Mouse (Mus musculus): ENCODE measurements around the gene Ddn.

Ddn gene

DNA sequence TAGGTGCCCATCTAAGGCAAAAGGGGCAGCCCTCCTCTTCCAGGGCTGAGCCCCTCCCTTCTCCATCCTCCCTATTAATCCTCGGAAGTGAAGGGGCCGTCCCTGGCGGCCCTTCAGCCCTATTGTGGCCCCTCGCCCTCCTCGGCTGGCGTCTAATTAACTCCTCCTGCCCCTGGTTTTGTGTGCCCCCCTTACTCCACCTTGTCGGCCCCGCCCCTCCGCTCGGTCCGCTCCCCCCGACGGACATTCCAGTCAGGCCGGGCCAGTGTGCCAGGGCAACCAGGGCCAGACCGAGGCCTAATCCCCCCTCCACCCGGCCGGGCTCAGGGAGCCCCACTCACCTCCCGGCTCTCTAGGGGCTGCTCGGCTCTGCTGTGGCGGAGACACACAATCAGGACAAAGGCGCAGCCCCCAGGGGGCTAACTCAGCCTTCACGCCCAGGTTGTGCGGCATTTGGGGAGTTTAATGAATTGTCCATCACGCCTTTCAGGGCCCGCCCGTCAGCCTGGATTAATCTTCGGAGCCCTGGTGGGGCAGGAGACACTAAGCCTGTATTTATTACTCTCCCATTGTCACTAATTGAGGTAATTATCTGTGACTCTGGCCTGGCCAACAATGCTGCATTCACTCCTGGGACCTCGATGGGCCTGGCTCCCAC lies 11.3 kb downstream of the Ddn start:
- no peak for DNase-seq (ENCODE audit: low spot score in 2 of 2)

DNA sequence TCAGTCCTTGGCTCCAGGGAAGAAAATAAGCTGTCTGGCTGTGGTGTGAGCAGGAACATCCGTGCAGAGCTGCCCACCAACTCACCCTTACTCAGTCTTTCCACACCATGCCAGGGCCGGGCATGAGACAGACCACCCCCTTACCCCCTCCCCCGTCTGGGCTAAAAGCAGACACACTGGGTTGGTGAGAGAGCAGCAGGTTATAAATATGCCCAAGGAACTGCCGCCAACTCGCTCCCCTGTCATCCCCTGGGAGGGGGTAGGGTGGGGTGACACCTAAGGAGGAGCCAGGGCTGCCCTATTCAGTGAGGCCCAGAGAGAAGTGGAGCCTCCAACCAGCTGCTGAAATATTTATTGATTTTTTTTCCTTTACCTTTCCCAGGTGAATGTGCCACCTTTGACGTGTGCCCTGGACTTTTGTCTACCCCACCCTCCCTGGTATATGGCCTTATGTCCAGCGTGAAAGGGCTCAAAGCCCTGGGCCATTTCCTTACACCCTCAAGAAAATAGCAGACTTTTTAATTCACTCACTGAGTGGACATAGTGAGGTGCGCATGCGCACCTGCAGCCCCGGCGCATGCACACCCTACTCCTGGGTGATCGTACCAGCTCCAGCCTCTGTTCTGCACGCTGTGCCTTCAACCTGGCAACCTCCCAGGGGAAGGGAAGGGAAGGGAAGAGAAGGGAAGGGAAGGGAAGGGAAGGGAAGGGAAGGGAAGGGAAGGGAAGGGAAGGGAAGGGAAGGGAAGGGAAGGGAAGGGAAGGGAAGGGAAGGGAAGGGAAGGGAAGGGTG lies 12.3 kb downstream of the Ddn start:
- DNase-seq (ENCODE audit: low spot score in 2 of 2): no peak

DNA sequence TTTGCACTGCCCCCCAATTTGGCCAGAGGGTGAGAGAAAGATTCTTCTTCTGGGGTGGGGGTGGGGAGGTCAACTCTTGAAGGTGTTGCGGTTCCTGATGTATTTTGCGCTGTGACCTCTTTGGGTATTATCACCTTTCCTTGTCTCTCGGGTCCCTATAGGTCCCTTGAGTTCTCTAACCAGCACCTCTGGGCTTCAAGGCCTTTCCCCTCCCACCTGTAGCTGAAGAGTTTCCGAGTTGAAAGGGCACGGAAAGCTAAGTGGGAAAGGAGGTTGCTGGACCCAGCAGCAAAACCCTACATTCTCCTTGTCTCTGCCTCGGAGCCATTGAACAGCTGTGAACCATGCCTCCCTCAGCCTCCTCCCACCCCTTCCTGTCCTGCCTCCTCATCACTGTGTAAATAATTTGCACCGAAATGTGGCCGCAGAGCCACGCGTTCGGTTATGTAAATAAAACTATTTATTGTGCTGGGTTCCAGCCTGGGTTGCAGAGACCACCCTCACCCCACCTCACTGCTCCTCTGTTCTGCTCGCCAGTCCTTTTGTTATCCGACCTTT lies 16.1 kb downstream of the Ddn start:
- DNase-seq (ENCODE audit: low spot score in 2 of 2): no peak

DNA sequence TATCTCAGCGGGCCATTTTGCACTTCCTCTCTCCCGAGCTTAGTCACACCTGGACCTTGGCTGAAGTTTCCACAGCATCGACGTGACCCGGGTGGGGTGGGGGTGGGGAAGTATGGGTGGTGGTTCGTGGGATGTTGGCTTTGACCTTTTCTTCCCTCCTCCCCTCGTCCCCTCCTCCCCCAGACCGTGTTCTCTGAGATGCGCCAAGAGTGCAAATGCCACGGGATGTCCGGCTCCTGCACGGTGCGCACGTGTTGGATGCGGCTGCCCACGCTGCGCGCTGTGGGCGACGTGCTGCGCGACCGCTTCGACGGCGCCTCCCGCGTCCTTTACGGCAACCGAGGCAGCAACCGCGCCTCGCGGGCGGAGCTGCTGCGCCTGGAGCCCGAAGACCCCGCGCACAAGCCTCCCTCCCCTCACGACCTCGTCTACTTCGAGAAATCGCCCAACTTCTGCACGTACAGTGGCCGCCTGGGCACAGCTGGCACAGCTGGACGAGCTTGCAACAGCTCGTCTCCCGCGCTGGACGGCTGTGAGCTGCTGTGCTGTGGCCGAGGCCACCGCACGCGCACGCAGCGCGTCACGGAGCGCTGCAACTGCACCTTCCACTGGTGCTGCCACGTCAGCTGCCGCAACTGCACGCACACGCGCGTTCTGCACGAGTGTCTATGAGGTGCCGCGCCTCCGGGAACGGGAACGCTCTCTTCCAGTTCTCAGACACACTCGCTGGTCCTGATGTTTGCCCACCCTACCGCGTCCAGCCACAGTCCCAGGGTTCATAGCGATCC lies 16.9 kb downstream of the Ddn start:
- DNase-seq (ENCODE audit: low spot score in 2 of 2): no peak

DNA sequence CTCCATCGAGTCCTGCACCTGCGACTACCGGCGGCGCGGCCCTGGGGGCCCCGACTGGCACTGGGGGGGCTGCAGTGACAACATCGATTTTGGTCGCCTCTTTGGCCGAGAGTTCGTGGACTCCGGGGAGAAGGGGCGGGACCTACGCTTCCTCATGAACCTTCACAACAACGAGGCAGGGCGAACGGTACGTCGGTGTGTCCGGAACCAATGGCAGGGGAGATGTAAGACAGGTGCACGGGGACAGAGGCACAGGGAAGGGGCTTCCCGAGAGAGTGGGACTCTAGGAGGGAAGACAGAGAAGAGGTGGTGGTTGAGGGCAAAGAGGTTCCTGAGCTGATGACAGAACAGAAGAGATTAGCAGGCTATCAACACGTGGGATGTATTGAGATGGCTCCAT lies 17.5 kb downstream of the Ddn start:
- DNase-seq (ENCODE audit: low spot score in 2 of 2): no peak

DNA sequence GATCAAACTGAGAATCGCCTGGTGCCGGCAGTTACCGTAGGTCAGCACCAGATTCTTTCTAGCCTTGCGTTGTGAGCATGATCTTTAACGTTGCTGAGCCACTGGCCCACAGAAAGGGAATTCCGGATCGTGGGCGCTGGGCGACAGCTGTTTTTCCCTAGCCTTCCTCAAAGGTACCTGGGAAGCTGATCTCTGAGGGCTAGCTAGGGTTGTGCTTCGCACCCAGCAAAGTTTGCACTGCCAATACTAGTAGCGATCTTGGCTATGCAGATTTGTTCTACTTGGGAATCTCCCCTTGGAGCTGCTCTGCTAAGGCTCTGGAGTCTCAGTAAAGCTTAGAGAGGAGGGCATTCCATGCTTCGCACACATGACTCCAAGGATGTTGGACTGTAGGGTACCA lies 18.1 kb downstream of the Ddn start:
- DNase-seq (ENCODE audit: low spot score in 2 of 2): no peak

DNA sequence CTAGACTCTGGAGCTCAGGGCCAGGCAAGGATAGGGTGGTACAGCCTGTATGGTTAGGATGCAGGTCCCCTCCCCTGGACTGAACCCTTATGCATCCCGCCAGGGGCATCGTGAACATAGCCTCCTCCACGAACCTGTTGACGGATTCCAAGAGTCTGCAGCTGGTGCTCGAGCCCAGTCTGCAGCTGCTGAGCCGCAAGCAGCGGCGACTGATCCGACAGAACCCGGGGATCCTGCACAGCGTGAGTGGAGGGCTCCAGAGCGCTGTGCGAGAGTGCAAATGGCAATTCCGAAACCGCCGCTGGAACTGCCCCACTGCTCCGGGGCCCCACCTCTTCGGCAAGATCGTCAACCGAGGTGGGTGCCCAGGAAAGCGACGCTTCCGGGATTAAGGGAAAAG lies 18.5 kb downstream of the Ddn start:
- no peak for DNase-seq (ENCODE audit: low spot score in 2 of 2)

DNA sequence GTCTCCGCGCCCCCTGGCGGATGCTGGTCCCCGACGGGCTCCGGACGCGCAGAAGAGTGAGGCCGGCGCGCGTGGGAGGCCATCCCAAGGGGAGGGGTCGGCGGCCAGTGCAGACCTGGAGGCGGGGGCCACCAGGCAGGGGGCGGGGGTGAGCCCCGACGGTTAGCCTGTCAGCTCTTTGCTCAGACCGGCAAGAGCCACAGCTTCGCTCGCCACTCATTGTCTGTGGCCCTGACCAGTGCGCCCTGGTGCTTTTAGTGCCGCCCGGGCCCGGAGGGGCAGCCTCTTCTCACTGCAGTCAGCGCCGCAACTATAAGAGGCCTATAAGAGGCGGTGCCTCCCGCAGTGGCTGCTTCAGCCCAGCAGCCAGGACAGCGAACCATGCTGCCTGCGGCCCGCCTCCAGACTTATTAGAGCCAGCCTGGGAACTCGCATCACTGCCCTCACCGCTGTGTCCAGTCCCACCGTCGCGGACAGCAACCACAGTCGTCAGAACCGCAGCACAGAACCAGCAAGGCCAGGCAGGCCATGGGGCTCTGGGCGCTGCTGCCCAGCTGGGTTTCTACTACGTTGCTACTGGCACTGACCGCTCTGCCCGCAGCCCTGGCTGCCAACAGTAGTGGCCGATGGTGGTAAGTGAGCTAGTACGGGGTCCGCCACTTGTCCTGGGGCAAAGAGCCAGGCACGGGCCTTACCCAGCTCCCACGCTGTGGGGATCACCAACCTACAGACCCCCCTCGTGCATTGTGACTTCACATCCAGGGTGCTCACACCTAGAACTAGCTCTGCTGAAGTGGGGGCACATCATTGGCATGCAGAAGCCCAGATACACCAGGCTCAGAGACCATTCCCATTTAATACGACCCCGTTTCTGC lies 19.4 kb downstream of the Ddn start, which contains the start of gene Wnt1:
Wnt1 (plus strand) TSS at position 197 of the 875 bp plus-strand sequence.
- DNase-seq (ENCODE audit: low spot score in 2 of 2): peak; percentile 32 to 47

DNA sequence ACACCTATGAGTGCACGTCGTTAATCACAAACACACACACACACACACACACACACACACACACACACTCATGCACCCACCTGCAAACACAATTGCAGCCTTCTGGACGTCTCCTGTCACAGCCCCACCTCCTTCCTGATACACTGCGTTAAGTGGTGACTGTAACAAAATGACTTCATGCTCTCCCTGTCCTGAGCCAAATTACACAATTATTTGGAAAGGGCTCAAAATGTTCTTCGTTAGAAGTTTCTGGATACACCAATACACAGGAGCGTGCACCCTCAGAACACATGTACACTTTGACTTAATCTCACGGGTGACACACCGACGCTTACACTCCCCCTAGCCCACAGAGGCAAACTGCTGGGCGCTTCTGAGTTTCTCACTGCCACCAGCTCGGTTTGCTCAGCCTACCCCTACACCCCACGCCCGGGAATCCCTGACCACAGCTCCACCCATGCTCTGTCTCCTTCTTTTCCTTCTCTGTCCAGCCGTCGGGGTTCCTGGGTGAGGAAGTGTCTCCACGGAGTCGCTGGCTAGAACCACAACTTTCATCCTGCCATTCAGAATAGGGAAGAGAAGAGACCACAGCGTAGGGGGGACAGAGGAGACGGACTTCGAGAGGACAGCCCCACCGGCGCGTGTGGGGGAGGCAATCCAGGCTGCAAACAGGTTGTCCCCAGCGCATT lies 20.2 kb downstream of the Ddn start:
- no peak for DNase-seq (ENCODE audit: low spot score in 2 of 2)

DNA sequence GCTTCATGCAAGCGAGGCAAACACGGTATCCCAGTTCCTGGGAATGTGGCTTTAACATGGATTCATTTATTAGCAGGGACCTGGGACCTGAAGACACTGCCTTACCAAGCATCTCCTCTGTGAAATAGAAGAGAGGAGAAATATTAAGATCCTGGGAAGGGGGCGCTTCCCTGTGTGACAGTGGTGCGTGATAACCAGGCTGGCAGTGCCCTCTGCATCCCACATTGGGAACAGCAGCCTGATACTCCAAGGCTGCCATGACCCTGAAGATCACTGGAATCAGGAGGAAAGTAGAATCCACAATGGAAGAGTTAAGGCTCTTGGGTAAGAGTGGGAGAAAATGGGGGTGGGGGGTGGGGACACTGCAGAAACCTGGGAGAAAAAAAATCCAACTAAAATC lies 21.4 kb downstream of the Ddn start:
- DNase-seq (ENCODE audit: low spot score in 2 of 2): no peak

DNA sequence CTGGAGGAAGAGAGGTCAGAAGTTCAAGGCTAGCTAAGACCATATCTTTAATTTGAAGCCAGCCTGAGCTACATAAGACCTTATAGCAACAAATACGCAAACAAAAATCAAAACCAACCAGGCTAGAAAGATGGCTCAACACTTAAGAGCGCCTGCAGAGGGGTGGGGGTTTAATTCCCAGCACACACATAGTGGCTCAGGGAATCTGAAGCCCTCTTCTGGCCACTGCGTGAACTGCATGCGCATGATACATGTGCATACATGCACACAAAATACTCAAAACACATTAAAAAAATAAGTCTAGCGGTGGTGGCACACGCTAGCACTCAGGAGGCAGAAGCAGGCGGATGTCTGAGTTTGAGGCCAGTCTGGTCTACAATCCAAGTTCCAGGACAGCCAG lies 23.5 kb downstream of the Ddn start:
- no peak for DNase-seq (ENCODE audit: low spot score in 2 of 2)

DNA sequence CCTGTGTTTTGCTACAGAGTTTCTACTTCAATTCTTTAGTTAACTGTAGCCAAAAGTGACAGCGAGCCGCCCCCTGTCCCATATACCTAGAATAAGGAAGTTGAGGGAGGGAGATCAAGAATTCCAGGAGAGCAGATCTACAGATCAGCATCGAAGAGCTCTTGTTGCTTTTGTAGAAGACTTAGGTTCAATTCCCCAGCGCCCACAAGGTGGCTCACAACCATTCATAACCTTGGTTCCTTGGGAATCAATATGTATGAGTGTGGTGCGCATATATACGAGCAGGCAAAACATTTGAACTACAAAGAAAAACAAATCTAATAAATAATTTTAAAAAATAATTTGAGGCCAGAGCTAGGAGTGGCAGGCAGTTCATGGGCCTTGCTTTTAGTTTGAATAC lies 28.1 kb downstream of the Ddn start:
- no peak for DNase-seq (ENCODE audit: low spot score in 2 of 2)

DNA sequence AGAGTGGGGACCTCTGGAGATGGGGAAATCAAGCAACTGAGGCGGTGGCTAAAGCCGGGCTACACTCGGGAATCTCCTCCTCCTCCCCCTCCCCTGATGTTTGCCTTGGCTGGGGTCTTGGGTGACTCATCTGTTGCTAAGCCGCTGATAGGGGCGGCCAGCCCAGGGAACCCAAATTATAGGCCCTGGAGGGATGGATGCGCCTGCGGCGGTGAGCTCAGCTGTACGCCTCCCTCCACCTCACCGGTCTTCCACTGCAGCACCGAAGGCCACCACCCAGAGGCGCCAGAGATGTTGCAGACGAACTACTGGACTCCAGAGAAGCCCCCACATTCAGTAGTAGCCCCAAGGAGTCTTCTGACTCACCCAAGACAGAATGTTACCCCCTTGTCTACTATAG lies 28.7 kb downstream of the Ddn start:
- no peak for DNase-seq (ENCODE audit: low spot score in 2 of 2)

DNA sequence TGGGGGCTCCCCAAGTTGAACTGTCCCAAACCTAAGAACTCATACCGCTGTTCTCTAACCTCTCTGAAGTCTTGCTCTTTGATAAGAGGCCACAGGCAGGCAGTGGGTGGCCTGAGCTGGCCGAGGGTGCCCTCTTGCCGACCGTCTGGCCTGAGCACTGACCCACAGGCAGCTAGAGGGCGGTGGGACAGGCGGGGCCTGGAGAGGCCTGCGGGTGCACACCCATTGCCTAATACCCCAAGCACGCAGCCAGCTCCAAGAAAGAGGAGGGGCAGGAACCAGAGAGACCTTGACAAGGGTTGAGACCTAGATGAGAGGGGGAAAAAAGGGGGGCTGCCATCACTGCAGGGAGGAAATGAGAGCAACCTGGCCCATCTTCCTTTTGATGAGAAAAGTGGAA lies 29.2 kb downstream of the Ddn start:
- no peak for DNase-seq (ENCODE audit: low spot score in 2 of 2)

DNA sequence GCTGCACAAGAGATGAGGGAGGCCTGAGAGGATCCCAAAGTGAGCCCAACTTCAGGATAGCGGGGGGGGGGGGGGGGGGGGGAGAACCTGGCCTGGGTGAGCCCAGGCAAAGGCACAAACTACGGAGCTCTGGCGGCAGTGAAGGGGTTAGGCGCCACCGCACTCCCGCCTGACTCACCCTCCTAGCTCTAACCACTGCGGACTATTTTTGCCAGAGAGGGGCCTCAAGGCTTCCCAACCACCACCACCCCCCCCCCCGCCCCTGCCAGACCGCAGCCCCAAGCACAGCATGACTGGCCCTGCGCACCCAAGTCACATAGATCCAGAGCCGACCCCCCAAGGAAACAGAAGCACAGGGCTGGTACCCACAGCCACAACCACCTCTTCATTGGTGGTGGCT lies 30.5 kb downstream of the Ddn start:
- DNase-seq (ENCODE audit: low spot score in 2 of 2): no peak

DNA sequence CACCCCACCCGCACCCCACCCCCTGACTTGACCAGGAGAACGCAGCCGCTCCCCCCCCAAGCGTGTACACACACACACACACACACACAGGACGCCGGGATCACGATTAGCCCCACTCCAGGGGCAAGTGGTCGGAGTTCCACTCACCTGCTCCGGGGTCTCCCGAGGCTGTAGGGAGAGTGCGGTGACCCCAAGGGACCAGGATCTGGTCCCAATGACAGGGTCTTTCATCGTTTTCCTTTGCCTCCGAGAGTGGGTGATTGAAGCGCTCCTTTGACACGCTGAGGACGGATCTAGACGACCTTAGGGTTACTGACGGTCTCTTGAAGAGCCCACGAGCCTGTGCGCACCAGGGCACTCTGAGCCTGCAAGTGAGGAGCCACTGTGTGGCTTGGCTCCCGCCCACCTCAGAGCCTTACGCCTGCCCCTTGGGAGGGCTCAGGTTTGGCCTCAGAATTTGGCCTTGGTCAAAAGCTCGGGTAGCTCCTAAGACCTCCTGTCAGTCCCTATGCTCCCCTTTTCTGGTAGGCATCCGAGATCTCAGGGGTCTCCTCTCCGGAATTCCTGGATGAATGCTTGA lies 31.0 kb downstream of the Ddn start:
- no peak for DNase-seq (ENCODE audit: low spot score in 2 of 2)

DNA sequence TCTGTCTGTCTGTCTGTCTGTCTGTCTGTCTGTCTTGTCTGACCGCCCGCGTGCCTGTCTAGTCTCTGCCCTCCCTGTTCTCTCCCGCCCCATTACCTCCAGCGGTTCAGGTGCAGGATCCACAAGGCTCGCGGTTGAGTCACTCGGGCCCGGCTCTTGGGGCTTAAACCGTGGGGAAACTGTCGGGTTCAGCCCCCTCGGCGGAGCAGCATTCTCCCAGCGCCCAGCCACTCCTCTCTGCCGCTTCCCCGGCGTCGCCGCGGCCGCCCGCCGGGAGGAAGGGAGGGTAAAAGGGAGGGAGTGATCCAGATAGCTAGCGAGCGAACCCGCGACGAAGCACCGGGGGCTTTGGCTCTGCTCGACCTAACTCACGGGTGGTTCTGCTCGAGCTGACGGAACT lies 31.5 kb downstream of the Ddn start, which contains the start of gene Wnt10b:
Wnt10b (minus strand) TSS at position 389 of the 400 bp plus-strand sequence.
- no peak for DNase-seq (ENCODE audit: low spot score in 2 of 2)

DNA sequence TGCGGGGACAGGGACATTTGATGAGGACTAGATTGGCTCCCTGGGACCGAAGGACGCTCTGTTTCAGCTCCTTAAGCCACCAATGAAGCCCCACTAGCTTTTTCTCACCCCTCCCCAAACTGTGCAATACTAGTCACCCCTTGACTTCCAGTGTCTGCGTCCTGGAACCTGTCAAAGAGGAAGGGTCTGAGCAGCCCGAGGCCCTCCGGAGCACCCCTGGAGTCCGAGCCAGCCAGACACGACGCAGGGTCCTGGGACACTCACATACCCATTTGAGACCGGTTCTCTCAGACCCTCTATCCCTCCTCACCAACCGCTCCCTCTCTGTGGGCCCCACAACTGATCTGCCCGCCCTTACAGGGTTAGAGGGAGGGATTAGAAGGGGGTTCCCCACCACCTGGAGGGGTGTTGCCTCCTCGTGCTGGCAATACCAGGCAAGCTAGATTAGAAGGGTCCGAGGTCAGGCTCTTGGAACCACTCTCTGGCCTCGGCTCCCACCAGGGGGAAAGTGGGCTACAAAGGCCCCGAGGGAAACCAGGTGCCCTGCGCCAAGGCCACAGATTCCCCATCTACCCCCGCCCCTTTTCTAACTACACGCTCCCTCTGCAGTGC lies 32.2 kb downstream of the Ddn start:
- peak; percentile 20 to 23 for DNase-seq (ENCODE audit: low spot score in 2 of 2)

DNA sequence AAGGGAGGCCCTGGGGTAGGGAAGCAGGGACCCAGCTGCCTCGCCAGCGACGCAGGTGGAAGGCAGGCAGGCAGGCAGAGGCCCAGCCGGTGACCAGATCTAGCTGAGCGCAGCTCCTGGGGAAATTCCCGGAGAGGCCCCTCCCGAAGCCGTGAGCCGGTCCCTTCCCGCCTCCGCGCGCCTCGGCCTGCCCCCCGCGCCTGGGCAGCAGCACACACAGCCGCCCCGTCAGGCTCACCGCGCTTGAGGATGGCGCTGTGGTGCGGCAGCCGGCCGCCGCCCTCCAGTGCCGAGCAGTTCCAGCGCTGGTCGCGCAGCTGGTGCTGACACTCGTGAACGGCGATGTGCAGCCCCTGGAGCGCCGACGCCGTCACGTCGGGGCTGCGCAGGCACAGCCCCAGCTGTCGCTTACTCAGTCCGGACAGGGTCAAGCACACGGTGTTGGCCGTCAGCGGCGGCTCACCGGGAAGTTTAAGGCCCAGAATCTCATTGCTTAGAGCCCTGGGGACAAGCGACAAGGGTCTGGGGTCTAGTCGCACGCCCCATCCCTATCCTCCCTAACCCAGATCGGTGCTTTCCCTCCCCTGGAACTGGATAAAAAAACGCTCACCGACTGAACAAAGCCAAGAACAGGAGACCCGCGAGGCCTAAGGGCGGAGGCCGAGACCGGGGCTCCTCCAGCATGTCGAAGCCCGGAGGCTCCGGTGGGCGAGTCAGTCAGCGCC lies 32.8 kb downstream of the Ddn start:
- DNase-seq (ENCODE audit: low spot score in 2 of 2): peak; percentile 35 to 50

Data from spleen, postnatal 36 days (tissue).